Mouse (Mus musculus) frontal cortex, postnatal 25 days (tissue): ENCODE data around the gene Creld2.
A peak's percentile ranks its signal among the peaks of the same experiment; 100 is the strongest.

Source experiments
- DNase-seq, 2 experiments: peaks; one replicate each; pipeline ENCODE4 v3.0.0; 2022; ENCODE audit warnings: low spot score in 2 of 2

Creld2 gene

GRCm38 (mm10) chr15:88828800-88829705 lies 9.6 kb downstream of the Creld2 start:
- peak; percentile 89 to 90 for DNase-seq

GRCm38 (mm10) chr15:88829791-88830440 lies 10.5 kb downstream of the Creld2 start:
- DNase-seq = no peak

GRCm38 (mm10) chr15:88830696-88831095 lies 11.2 kb downstream of the Creld2 start:
- no peak for DNase-seq

GRCm38 (mm10) chr15:88831482-88831881 lies 12.0 kb downstream of the Creld2 start:
- DNase-seq = no peak

GRCm38 (mm10) chr15:88832536-88832935 lies 13.1 kb downstream of the Creld2 start:
- no peak for DNase-seq

- no peak for DNase-seq
Measured at GRCm38 (mm10) chr15:88836031-88836430, 16.6 kb downstream of the Creld2 start.

- DNase-seq = no peak
Measured at GRCm38 (mm10) chr15:88836571-88836970, 17.1 kb downstream of the Creld2 start.

- DNase-seq = no peak
Measured at GRCm38 (mm10) chr15:88837199-88837932, 17.9 kb downstream of the Creld2 start.

- DNase-seq = no peak
Measured at GRCm38 (mm10) chr15:88837977-88838376, 18.5 kb downstream of the Creld2 start.

- DNase-seq = peak in 1 of 2 experiments; percentile 56
Measured at GRCm38 (mm10) chr15:88839271-88839670, 19.8 kb downstream of the Creld2 start.

GRCm38 (mm10) chr15:88840126-88840525 lies 20.7 kb downstream of the Creld2 start:
- DNase-seq = no peak

- no peak for DNase-seq
Measured at GRCm38 (mm10) chr15:88841160-88841559, 21.7 kb downstream of the Creld2 start.

GRCm38 (mm10) chr15:88841580-88842299 lies 22.3 kb downstream of the Creld2 start:
- DNase-seq = no peak

GRCm38 (mm10) chr15:88842300-88842673 lies 22.8 kb downstream of the Creld2 start:
- DNase-seq = no peak

GRCm38 (mm10) chr15:88843486-88844097 lies 24.1 kb downstream of the Creld2 start:
- peak in 1 of 2 experiments; percentile 27 for DNase-seq

GRCm38 (mm10) chr15:88844966-88845365 lies 25.5 kb downstream of the Creld2 start:
- no peak for DNase-seq

GRCm38 (mm10) chr15:88848661-88849060 lies 29.2 kb downstream of the Creld2 start:
- no peak for DNase-seq

GRCm38 (mm10) chr15:88849621-88850020 lies 30.2 kb downstream of the Creld2 start:
- no peak for DNase-seq

GRCm38 (mm10) chr15:88850146-88850826 lies 30.8 kb downstream of the Creld2 start:
- DNase-seq = peak; percentile 56 to 68

GRCm38 (mm10) chr15:88851076-88851475 lies 31.6 kb downstream of the Creld2 start:
- DNase-seq = no peak
